Mouse (Mus musculus): Measurements from ENCODE around the gene Acss2.

- TF ChIP-seq POLR2A (IDR thresholded peaks at IDR 0.05; ENCODE audit: borderline replicate concordance, low read depth, low read length) = no peak
- no peak for TF ChIP-seq CTCF (IDR thresholded peaks at IDR 0.05; ENCODE audit: low read depth, low read length)
Measured at GRCm38 (mm10) chr2:155504440-155505355, 13.1 kb upstream of the Acss2 start.

Data from bone marrow macrophage, adult 2 months (primary cell).